Mouse (Mus musculus) hindbrain, embryonic 10.5 days (tissue): ENCODE measurements around the gene Prdx1. TPM values are rescaled to one million over a fixed set of nuclear protein-coding genes. Genes with fewer than 3 reads are reported as not detected.

Experiments used
- DNase-seq: peaks from one replicate; pipeline ENCODE4 v3.0.0-alpha.2; 2017; ENCODE audit warnings: low spot score
- H3K27ac ChIP-seq: fragments of 300-500 bp; sonication (generic); 2 replicates; pipeline ENCODE4 v1.5.1; 2016; ENCODE audit warnings: mild to moderate bottlenecking, moderate library complexity
- H3K27me3 ChIP-seq: fragments of 300-500 bp; sonication (generic); 2 replicates; pipeline ENCODE4 v1.6.1; 2016; ENCODE audit warnings: mild to moderate bottlenecking; ENCODE audit not compliant: poor library complexity, insufficient read depth, severe bottlenecking
- H3K36me3 ChIP-seq: fragments of 300-500 bp; sonication (generic); 2 replicates; pipeline ENCODE4 v1.6.1; 2016; ENCODE audit warnings: mild to moderate bottlenecking, moderate library complexity
- H3K4me1 ChIP-seq: fragments of 300-500 bp; sonication (generic); replicated peaks from 2 replicates; pipeline ENCODE4 v1.6.1; 2016; ENCODE audit warnings: mild to moderate bottlenecking
- H3K4me3 ChIP-seq: fragments of 300-500 bp; sonication (generic); 2 replicates; pipeline ENCODE4 v1.5.1; 2016; ENCODE audit warnings: mild to moderate bottlenecking, moderate library complexity
- H3K9me3 ChIP-seq: fragments of 300-500 bp; sonication (generic); 2 replicates; pipeline ENCODE4 v1.6.1; 2016; ENCODE audit warnings: mild to moderate bottlenecking, moderate library complexity
- WGBS: fragments of 180-500 bp; shearing (Covaris S2); methylation state at CpG from one replicate; pipeline ENCODE4 v1.1.7; 2016; 5-methylcytosine and 5-hydroxymethylcytosine counted together
- polyA plus RNA-seq: library from polyadenylated mRNA; unstranded; fragments of >200 nt; fragmentation: Nextera tagmentation; extraction: Ambion mirVana; gene quantifications from 2 replicates; pipeline ENCODE4 v1.2.1, GENCODE M21; 2016

The Prdx1 gene
- polyA plus RNA-seq, 1 experiment from 2014 or later: 1,211 TPM

DNA sequence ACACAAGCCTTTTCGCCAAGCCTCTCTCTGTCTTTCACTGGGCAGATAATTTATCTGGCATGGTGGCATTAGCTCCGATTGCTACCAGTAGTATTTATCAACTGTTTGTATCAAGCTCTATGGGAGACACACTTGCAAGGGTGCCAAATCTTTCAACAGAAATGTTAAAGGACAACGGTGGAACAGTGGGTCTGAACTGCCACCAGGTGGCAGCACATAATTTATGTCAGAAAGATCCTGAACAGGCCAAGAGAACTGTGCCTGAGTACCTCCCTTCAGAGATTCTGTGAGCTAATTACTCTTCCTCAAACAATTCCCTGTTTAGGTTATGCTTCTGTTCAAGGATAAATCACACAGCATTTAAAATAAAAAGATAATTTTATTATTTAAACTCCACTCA is 34.1 kb downstream of the Prdx1 start:
- Histone ChIP-seq H3K4me3 (no peak overlapping the region), H3K36me3 (peaks cover 20% of the 10 kb centered on the region), H3K4me1 (peaks cover 14% of the 10 kb centered on the region), H3K9me3 (no peaks in the 10 kb centered on the region), H3K27ac (no peak overlapping the region), H3K27me3 (peaks cover 14% of the 10 kb centered on the region)
- WGBS: 24% methylated on average over 3 of the region's 3 CpGs
- DNase-seq: peak; percentile 61

DNA sequence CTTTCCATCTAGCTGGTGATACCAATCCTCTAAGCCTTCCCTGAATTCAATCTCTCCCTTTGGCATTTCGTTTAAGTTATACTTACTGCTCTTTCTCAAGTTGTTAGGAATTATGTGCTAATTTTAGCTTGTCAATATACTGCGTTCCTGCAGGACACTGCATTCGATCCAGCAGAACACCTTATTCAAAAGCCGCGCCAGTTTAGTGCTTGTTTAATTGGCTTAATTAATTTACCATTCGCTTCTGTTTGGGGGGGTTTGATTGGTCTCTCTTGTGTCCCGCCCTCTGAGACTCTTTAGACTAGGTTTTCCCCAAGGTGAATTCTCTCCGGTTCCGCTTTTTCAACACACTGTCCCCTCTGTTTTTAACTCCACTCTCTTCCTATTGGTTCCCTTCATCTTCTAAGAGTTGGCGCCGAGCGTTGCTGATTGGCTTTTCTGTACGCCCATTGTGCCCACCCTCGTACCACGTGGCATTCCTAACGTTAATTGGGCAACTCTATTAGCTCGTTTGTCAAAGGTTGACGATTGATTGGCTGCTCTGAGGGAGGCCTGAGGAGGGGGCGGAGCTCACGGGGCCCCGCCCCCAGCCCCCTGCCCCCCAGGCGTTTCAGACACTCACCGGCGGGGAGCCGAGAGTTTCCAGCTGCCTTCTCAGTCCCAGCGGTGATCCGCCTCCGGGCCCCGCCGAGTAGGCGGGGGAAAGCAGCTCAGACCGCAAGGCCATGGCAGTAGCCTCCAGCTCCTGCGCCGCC is 35.2 kb downstream of the Prdx1 start, which contains the start of gene Tesk2:
TSS of gene Tesk2 (plus strand) at position 606 of the 755 bp plus-strand sequence.
- H3K4me3 ChIP-seq: peak within 1 kb of the TSS; percentile 73
- peak; percentile 94 for DNase-seq

DNA sequence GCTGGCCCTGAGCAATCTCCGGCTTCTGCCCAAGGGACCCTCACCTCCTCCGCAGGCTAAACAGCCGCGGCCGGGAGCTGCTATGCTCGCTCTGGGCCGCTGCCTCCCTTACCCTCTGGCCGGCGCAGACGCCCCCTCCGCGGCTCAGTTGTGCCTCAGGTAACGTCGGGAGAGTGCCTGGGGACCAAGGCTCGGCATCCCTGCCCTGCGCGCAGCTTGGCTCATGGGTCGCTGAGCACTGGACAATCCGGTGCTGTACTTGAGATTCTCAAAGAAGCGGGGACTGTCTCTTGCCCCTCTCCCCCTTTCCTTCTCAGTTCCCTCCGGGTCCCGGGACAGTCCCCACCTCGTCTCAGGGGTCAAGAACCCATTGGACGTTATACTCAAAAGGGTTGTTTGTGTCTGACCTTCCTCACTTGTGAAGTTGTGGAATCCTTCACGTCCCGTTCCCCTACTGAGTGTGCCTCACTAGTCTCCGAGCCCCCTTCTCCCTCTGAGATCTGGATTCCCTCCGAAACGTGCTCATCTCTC is 35.8 kb downstream of the Prdx1 start:
- H3K4me1 ChIP-seq: peaks cover 14% of the 10 kb centered on the region
- H3K4me3 ChIP-seq: peak overlapping the region; percentile 73
- peaks cover 4% of the 10 kb centered on the region for H3K36me3 ChIP-seq
- WGBS: under 1% methylated on average over 29 of the region's 29 CpGs
- H3K27me3 ChIP-seq: peaks cover 14% of the 10 kb centered on the region
- H3K27ac ChIP-seq: peak overlapping the region; percentile 87
- H3K9me3 ChIP-seq: no peaks in the 10 kb centered on the region
- no peak for DNase-seq

More for the DNA sequence above, 35.2 kb downstream of the Prdx1 start, which contains the start of gene Tesk2:
- WGBS: 1% methylated on average over 33 of the region's 34 CpGs
- Histone ChIP-seq H3K36me3 (peaks cover 11% of the 10 kb centered on the region), H3K9me3 (no peaks in the 10 kb centered on the region), H3K27me3 (peaks cover 14% of the 10 kb centered on the region), H3K27ac (peak within 1 kb of the TSS; percentile 87), H3K4me1 (peaks cover 14% of the 10 kb centered on the region)

DNA sequence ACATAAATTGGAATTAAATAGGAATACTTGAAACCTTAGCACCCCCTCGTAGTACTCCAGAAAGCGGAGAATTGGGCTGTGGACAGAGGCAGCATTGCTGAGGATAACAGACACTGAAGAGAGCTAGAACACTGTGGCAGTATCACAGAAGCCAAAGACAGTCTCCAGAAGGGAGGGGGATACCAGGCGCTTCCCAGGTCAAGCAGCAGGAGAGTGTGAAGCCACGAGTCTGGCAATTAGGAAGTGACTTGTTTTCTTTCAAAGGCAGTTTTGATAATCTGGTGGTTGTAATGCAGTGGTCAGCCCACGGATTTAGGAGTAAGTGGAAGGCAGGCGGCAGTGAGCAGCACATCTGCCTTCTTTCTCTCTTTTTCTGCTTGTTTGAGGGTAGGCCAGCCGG is 36.9 kb downstream of the Prdx1 start:
- 39% methylated on average over 7 of the region's 7 CpGs for WGBS
- no peak for DNase-seq
- Histone ChIP-seq H3K9me3 (no peaks in the 10 kb centered on the region), H3K27me3 (peaks cover 14% of the 10 kb centered on the region), H3K27ac (no peak overlapping the region), H3K4me1 (peaks cover 14% of the 10 kb centered on the region), H3K4me3 (peak overlapping the region; percentile 73), H3K36me3 (no peaks in the 10 kb centered on the region)

DNA sequence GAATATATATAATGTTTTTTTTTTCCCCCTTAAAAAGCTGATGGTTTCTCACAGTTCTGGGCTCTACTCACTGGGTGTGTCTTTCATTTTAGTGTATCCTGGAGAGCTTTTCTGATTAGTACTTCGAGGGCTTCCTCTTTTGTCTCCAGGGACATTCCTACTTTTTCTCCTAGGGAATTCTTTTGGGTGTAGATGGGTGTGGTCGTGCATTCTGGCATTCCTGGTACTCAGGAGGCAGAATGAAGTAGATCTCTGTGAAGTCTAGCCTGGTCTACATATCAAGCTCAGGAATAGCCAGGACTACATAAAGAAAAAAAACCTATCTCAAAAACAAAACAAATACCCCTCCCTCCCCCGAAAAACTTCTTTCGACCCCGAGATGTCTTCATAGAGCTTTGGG is 40.1 kb downstream of the Prdx1 start:
- Histone ChIP-seq H3K4me3 (no peak overlapping the region), H3K4me1 (peaks cover 11% of the 10 kb centered on the region), H3K27me3 (peaks cover 14% of the 10 kb centered on the region), H3K36me3 (no peaks in the 10 kb centered on the region), H3K27ac (no peak overlapping the region), H3K9me3 (no peaks in the 10 kb centered on the region)
- WGBS: 85% methylated on average over 5 of the region's 5 CpGs
- DNase-seq: no peak

DNA sequence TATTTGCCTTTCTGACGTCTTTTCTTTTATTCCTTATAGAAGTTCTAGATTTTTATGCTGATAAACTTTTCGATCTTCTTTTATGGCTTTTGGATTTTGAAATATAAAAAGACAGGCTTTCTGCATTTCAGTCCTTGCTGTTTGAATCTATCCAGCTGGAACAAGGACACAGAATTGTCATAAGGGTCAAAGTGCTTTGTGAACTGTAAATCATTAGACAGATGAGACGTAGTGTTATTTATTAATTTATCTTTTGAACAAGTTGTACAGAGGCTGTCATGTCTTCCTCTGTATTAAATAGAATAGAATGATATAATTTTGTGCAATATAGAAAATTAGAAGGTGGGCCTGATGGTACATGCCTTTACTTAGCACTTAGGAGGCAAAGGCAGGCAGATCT is 42.1 kb downstream of the Prdx1 start:
- Histone ChIP-seq H3K4me1 (peaks cover 1% of the 10 kb centered on the region; the same call in 1 of the 2 replicates), H3K27me3 (peaks cover 9% of the 10 kb centered on the region), H3K36me3 (no peaks in the 10 kb centered on the region), H3K9me3 (no peaks in the 10 kb centered on the region), H3K27ac (no peak overlapping the region), H3K4me3 (no peak overlapping the region)
- no peak for DNase-seq
- 81% methylated on average over 3 of the region's 3 CpGs for WGBS

DNA sequence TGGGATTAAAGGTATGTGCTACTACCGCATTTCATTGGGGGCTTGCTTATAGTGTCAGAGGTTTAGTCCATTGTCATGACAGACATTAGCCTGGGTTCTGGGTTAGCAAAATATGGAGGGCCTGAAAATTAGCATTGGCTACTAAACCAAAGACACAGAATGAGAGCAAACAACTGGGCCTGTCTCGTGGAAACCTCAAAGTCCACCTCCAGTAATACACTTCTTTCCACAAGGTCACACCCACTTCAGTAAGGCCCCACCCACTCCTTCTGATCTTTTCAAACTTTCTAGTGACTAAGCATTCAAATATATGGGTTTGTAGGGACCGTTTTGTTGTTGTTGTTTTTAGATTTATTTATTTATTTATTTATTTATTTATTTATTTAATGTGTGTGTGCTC is 44.2 kb downstream of the Prdx1 start:
- H3K9me3 ChIP-seq: no peaks in the 10 kb centered on the region
- H3K27ac ChIP-seq: no peak overlapping the region
- H3K4me3 ChIP-seq: no peak overlapping the region
- H3K4me1 ChIP-seq: no peaks in the 10 kb centered on the region
- H3K36me3 ChIP-seq: no peaks in the 10 kb centered on the region
- WGBS: 90% methylated on average over 3 of the region's 3 CpGs
- no peaks in the 10 kb centered on the region for H3K27me3 ChIP-seq
- no peak for DNase-seq

DNA sequence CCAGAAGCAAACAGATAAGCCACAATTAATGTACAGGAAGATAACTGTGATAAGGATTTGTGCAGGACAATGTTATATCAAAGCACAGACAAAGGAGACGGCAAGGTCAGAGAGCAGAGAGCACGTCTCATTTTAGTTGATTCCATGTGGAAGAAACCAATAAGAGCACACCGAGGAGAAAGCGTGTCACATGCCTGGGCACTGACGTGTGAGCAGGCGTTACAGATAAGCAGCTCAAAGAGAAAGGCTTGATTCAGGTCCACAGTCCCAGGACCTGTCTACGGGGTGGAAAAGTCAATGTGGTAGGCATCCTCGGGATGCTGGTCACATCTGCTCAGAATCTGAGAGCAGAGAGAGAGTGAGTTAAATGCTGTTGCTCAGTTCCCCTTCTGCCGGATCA is 45.7 kb downstream of the Prdx1 start:
- H3K36me3 ChIP-seq: no peaks in the 10 kb centered on the region
- no peaks in the 10 kb centered on the region for H3K4me1 ChIP-seq
- H3K9me3 ChIP-seq: no peaks in the 10 kb centered on the region
- no peak overlapping the region for H3K27ac ChIP-seq
- 89% methylated on average over 9 of the region's 9 CpGs for WGBS
- H3K4me3 ChIP-seq: no peak overlapping the region
- DNase-seq: no peak
- H3K27me3 ChIP-seq: no peaks in the 10 kb centered on the region

DNA sequence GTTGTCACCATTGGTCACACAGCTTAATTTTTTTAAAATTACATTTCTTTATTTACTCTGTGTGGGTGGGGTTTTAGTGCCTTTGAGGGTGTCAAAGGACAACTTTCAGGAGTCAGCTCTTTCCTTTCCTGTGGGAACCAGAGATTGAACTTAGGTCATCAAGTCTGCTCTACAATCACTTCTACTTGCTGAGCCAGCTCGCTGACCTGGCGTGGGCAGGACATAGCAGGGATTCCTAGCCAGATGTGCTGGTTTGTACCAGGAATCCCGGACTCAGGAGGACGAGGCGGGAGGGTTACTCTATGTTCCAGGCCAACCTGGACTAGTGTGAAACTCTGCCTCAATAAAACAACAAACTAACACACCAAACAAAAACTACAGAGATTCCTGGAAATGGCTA is 47.0 kb downstream of the Prdx1 start:
- Histone ChIP-seq H3K27ac (no peak overlapping the region), H3K27me3 (no peaks in the 10 kb centered on the region), H3K36me3 (no peaks in the 10 kb centered on the region), H3K4me3 (no peak overlapping the region), H3K9me3 (no peaks in the 10 kb centered on the region), H3K4me1 (no peaks in the 10 kb centered on the region)
- DNase-seq: no peak
- WGBS: 81% methylated on average over 5 of the region's 5 CpGs

DNA sequence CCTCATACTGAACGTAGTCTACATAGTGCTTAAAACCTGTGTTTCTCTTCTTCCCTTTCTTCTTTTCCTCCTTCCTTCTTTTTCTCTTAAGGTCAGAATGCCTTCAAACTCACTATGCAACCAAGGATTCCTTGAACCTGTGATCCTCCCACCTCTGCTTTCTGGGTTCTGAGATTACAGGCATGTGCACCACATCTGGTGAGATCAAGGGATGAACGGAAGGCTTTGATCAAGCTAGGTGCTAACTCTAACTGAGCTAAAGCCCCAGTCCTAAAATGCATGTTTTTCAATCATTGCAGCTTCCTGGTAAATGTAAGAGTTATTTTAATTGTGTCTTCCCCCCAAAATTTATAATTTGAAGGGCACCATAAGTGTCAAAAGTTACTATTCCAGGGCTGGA is 49.7 kb downstream of the Prdx1 start:
- Histone ChIP-seq H3K4me3 (no peak overlapping the region), H3K27ac (no peak overlapping the region), H3K27me3 (no peaks in the 10 kb centered on the region), H3K36me3 (no peaks in the 10 kb centered on the region), H3K9me3 (no peaks in the 10 kb centered on the region), H3K4me1 (no peaks in the 10 kb centered on the region)
- 84% methylated on average over 2 of the region's 2 CpGs for WGBS
- no peak for DNase-seq

DNA sequence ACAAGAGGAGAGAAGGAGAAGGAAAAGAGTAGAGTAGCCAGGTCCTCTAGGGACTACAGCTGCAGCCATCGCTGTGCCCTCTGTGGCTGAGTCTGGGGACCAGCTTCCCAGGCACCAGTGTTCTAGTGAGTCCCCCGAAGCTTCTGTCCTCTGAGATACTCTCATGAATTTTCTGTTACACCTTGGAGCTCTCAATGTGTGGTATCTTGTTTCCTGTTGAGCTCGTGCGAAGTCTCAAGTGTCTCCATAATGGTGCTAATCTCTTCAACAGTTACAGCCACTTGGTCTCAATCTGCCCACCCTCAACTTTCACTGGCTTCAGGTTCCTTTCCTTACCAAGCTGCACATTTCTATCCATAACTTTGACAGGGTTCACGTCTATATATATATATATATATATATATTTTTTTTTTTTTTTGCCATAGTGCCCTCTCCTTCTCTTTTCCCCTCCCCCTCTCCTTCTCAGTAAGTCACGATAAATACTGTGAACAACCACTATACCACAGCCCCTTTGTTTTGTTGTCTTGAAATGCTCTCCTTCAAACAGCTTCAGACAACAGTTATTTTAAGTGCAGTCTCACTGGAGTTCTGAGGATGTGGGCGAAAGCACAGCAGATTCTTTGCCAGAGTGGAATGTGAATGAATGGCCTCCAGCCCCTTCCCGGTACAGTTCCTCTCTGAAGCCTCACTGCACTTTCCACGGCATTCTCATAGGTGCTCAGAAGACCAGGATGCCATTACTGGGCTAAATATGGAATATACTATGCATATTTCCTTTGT is 53.8 kb downstream of the Prdx1 start:
- WGBS: 84% methylated on average over 9 of the region's 9 CpGs
- H3K36me3 ChIP-seq: peaks cover 2% of the 10 kb centered on the region
- no peaks in the 10 kb centered on the region for H3K4me1 ChIP-seq
- H3K9me3 ChIP-seq: no peaks in the 10 kb centered on the region
- DNase-seq: no peak
- H3K4me3 ChIP-seq: no peak overlapping the region
- no peak overlapping the region for H3K27ac ChIP-seq
- H3K27me3 ChIP-seq: no peaks in the 10 kb centered on the region

DNA sequence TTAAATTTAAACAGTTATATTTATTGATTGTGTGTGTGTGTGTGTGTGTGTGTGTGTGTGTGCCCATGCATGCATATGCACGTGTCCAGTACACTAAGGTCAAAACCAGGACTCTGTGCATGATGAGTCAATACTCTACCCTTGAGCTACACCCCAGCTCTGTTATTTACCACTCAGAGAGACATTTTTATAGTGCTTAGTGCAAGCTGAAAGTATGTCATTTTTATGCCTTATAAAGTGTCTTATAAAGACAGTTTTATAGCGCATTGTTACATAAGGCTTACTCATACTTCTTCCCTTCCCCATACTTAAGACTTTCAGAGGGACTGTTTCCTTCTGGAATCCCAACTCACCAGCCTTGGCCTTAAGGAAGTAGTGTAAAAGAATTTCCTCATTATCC is 64.4 kb downstream of the Prdx1 start:
- no peaks in the 10 kb centered on the region for H3K36me3 ChIP-seq
- H3K27me3 ChIP-seq: no peaks in the 10 kb centered on the region
- H3K4me1 ChIP-seq: no peaks in the 10 kb centered on the region
- H3K27ac ChIP-seq: no peak overlapping the region
- H3K9me3 ChIP-seq: no peaks in the 10 kb centered on the region
- H3K4me3 ChIP-seq: no peak overlapping the region
- 91% methylated on average over 2 of the region's 2 CpGs for WGBS
- DNase-seq: no peak
